Mouse (Mus musculus) kidney, embryonic 15.5 days (tissue): ENCODE data around the gene Iqcf5. TPM values are rescaled to one million over a fixed set of nuclear protein-coding genes. Genes with fewer than 3 reads are reported as not detected.
"Not testable (repeated sequence)": the region's sequence is repeated elsewhere in the genome, so short reads cannot be mapped to it uniquely, and the experiment has no call there.

Experiments used
- ATAC-seq: fragments of 200-750 bp; cut with Nextera tagmentation; replicated peaks from 2 replicates; pipeline ENCODE4 v1.8.0; 2017; ENCODE audit warnings: moderate TSS enrichment; ENCODE audit not compliant: low FRiP score
- H3K27ac ChIP-seq: fragments of 300-500 bp; sonication (generic); 2 replicates; pipeline ENCODE4 v1.5.1; 2015; ENCODE audit warnings: mild to moderate bottlenecking, inconsistent platforms
- H3K27me3 ChIP-seq: fragments of 300-500 bp; sonication (generic); 2 replicates; pipeline ENCODE4 v1.6.1; 2015; ENCODE audit warnings: inconsistent platforms
- H3K36me3 ChIP-seq: fragments of 300-500 bp; sonication (generic); 2 replicates; pipeline ENCODE4 v1.6.1; 2015; ENCODE audit warnings: inconsistent platforms
- H3K4me1 ChIP-seq: fragments of 300-500 bp; sonication (generic); 2 replicates; pipeline ENCODE4 v1.6.1; 2015; ENCODE audit warnings: inconsistent platforms
- H3K4me2 ChIP-seq: fragments of 300-500 bp; sonication (generic); 2 replicates; pipeline ENCODE4 v1.6.1; 2015; ENCODE audit warnings: moderate library complexity, mild to moderate bottlenecking, inconsistent platforms
- H3K4me3 ChIP-seq: fragments of 300-500 bp; sonication (generic); replicated peaks from 2 replicates; pipeline ENCODE4 v1.5.1; 2015; ENCODE audit warnings: mild to moderate bottlenecking, inconsistent platforms
- H3K9ac ChIP-seq: fragments of 300-500 bp; sonication (generic); 2 replicates; pipeline ENCODE4 v1.6.1; 2015; ENCODE audit warnings: mild to moderate bottlenecking, inconsistent platforms
- H3K9me3 ChIP-seq: fragments of 300-500 bp; sonication (generic); replicated peaks from 2 replicates; pipeline ENCODE4 v1.6.1; 2016; ENCODE audit warnings: inconsistent platforms
- WGBS: fragments of 180-500 bp; shearing (Covaris S2); methylation state at CpG from one replicate; pipeline ENCODE4 v1.1.7; 2015; ENCODE audit warnings: mixed read lengths; 5-methylcytosine and 5-hydroxymethylcytosine counted together
- polyA plus RNA-seq: library from polyadenylated mRNA; unstranded; fragments of >200 nt; fragmentation: Nextera tagmentation; extraction: Ambion mirVana; gene quantifications from 2 replicates; pipeline ENCODE4 v1.2.1, GENCODE M21; 2015

The Iqcf5 gene
- polyA plus RNA-seq, 1 experiment from 2014 or later = not detected

- Histone ChIP-seq H3K27ac (no peak overlapping the region), H3K27me3 (no peaks in the 10 kb centered on the region), H3K4me2 (no peak overlapping the region), H3K36me3 (peaks cover 62% of the 10 kb centered on the region), H3K4me3 (no peak overlapping the region), H3K9ac (no peak overlapping the region), H3K4me1 (peaks cover 2% of the 10 kb centered on the region), H3K9me3 (no peaks in the 10 kb centered on the region)
- WGBS = 98% methylated on average over 10 of the region's 10 CpGs
- ATAC-seq = no peak
Measured at GRCm38 (mm10) chr9:106483136-106483535, 31.2 kb upstream of the Iqcf5 start.

GRCm38 (mm10) chr9:106483606-106484005 lies 30.8 kb upstream of the Iqcf5 start:
- H3K9me3 ChIP-seq = no peaks in the 10 kb centered on the region
- H3K9ac ChIP-seq = no peak overlapping the region
- no peak for ATAC-seq
- no peaks in the 10 kb centered on the region for H3K27me3 ChIP-seq
- peaks cover 62% of the 10 kb centered on the region for H3K36me3 ChIP-seq
- 90% methylated on average over 17 of the region's 17 CpGs for WGBS
- no peaks in the 10 kb centered on the region for H3K4me1 ChIP-seq
- H3K4me3 ChIP-seq = no peak overlapping the region
- no peak overlapping the region for H3K27ac ChIP-seq
- no peak overlapping the region for H3K4me2 ChIP-seq

GRCm38 (mm10) chr9:106485076-106485475 lies 29.3 kb upstream of the Iqcf5 start:
- 87% methylated on average over 10 of the region's 10 CpGs for WGBS
- H3K36me3 ChIP-seq = peaks cover 62% of the 10 kb centered on the region

GRCm38 (mm10) chr9:106487602-106488001 lies 26.8 kb upstream of the Iqcf5 start:
- 85% methylated on average over 6 of the region's 6 CpGs for WGBS
- not testable (repeated sequence) for H3K27ac ChIP-seq, H3K4me1 ChIP-seq, H3K4me2 ChIP-seq, H3K4me3 ChIP-seq, ATAC-seq, H3K9ac ChIP-seq, H3K9me3 ChIP-seq, H3K27me3 ChIP-seq
- peaks cover 40% of the 10 kb centered on the region for H3K36me3 ChIP-seq

More at GRCm38 (mm10) chr9:106485076-106485475, 29.3 kb upstream of the Iqcf5 start:
- Histone ChIP-seq H3K4me3 (no peak overlapping the region), H3K4me1 (no peaks in the 10 kb centered on the region), H3K4me2 (no peak overlapping the region), H3K27ac (no peak overlapping the region), H3K9ac (no peak overlapping the region), H3K9me3 (no peaks in the 10 kb centered on the region), H3K27me3 (no peaks in the 10 kb centered on the region)
- no peak for ATAC-seq

- no peak for ATAC-seq
- Histone ChIP-seq H3K9ac (no peak within 1 kb of the TSS), H3K36me3 (no peaks in the 10 kb centered on the region), H3K4me2 (no peak within 1 kb of the TSS), H3K9me3 (no peaks in the 10 kb centered on the region), H3K4me3 (no peak within 1 kb of the TSS), H3K27ac (no peak within 1 kb of the TSS), H3K4me1 (no peaks in the 10 kb centered on the region), H3K27me3 (no peaks in the 10 kb centered on the region)
- WGBS = 93% methylated on average over 6 of the region's 6 CpGs
Measured at GRCm38 (mm10) chr9:106499667-106500066, 14.7 kb upstream of the Iqcf5 start, which contains the start of gene Iqcf1. TSS of gene Iqcf1 (plus strand) at chr9:106499967.

GRCm38 (mm10) chr9:106501846-106502245 lies 12.5 kb upstream of the Iqcf5 start:
- H3K9ac ChIP-seq = no peak overlapping the region
- 90% methylated on average over 22 of the region's 22 CpGs for WGBS

GRCm38 (mm10) chr9:106504246-106504645 lies 10.1 kb upstream of the Iqcf5 start:
- 72% methylated on average over 6 of the region's 6 CpGs for WGBS

More at GRCm38 (mm10) chr9:106501846-106502245, 12.5 kb upstream of the Iqcf5 start:
- ATAC-seq = no peak
- Histone ChIP-seq H3K9me3 (no peaks in the 10 kb centered on the region), H3K4me2 (no peak overlapping the region), H3K4me1 (no peaks in the 10 kb centered on the region), H3K4me3 (no peak overlapping the region), H3K27me3 (no peaks in the 10 kb centered on the region), H3K27ac (no peak overlapping the region), H3K36me3 (no peaks in the 10 kb centered on the region)

GRCm38 (mm10) chr9:106509356-106509755 lies 5.0 kb upstream of the Iqcf5 start:
- Histone ChIP-seq H3K27ac (no peak overlapping the region), H3K36me3 (no peaks in the 10 kb centered on the region)

More at GRCm38 (mm10) chr9:106504246-106504645, 10.1 kb upstream of the Iqcf5 start:
- H3K4me1 ChIP-seq = no peaks in the 10 kb centered on the region
- H3K27ac ChIP-seq = no peak overlapping the region
- no peaks in the 10 kb centered on the region for H3K36me3 ChIP-seq
- no peaks in the 10 kb centered on the region for H3K27me3 ChIP-seq
- no peak for ATAC-seq
- no peak overlapping the region for H3K4me2 ChIP-seq
- no peaks in the 10 kb centered on the region for H3K9me3 ChIP-seq
- H3K4me3 ChIP-seq = no peak overlapping the region
- no peak overlapping the region for H3K9ac ChIP-seq

GRCm38 (mm10) chr9:106512729-106513450 lies 1.5 kb upstream of the Iqcf5 start:
- H3K27ac ChIP-seq = no peak overlapping the region
- H3K4me3 ChIP-seq = no peak overlapping the region
- no peaks in the 10 kb centered on the region for H3K36me3 ChIP-seq
- H3K27me3 ChIP-seq = no peaks in the 10 kb centered on the region
- ATAC-seq = no peak
- no peak overlapping the region for H3K4me2 ChIP-seq
- no peaks in the 10 kb centered on the region for H3K9me3 ChIP-seq
- no peaks in the 10 kb centered on the region for H3K4me1 ChIP-seq
- no peak overlapping the region for H3K9ac ChIP-seq
- 55% methylated on average over 13 of the region's 13 CpGs for WGBS

More at GRCm38 (mm10) chr9:106509356-106509755, 5.0 kb upstream of the Iqcf5 start:
- Histone ChIP-seq H3K9me3 (no peaks in the 10 kb centered on the region), H3K4me3 (no peak overlapping the region), H3K9ac (no peak overlapping the region), H3K4me2 (no peak overlapping the region), H3K4me1 (no peaks in the 10 kb centered on the region), H3K27me3 (no peaks in the 10 kb centered on the region)
- WGBS = 88% methylated on average over 10 of the region's 10 CpGs
- no peak for ATAC-seq

- no peak overlapping the region for H3K9ac ChIP-seq
- WGBS = 70% methylated on average over 6 of the region's 6 CpGs
- no peak overlapping the region for H3K4me2 ChIP-seq
- H3K27me3 ChIP-seq = no peaks in the 10 kb centered on the region
- no peaks in the 10 kb centered on the region for H3K36me3 ChIP-seq
- no peak overlapping the region for H3K4me3 ChIP-seq
- H3K9me3 ChIP-seq = no peaks in the 10 kb centered on the region
- ATAC-seq = no peak
- H3K27ac ChIP-seq = no peak overlapping the region
- no peaks in the 10 kb centered on the region for H3K4me1 ChIP-seq
Measured at GRCm38 (mm10) chr9:106513566-106513965, 807 bp upstream of the Iqcf5 start.

- no peaks in the 10 kb centered on the region for H3K36me3 ChIP-seq
Measured at GRCm38 (mm10) chr9:106519433-106519832, 5.1 kb downstream of the Iqcf5 start.

GRCm38 (mm10) chr9:106519909-106520308 lies 5.5 kb downstream of the Iqcf5 start:
- no peak overlapping the region for H3K9ac ChIP-seq
- no peak for ATAC-seq
- H3K9me3 ChIP-seq = no peaks in the 10 kb centered on the region
- H3K4me1 ChIP-seq = no peaks in the 10 kb centered on the region
- WGBS = 76% methylated on average over 8 of the region's 8 CpGs
- H3K27me3 ChIP-seq = no peaks in the 10 kb centered on the region
- H3K27ac ChIP-seq = no peak overlapping the region
- no peaks in the 10 kb centered on the region for H3K36me3 ChIP-seq
- H3K4me3 ChIP-seq = no peak overlapping the region
- no peak overlapping the region for H3K4me2 ChIP-seq

More at GRCm38 (mm10) chr9:106519433-106519832, 5.1 kb downstream of the Iqcf5 start:
- ATAC-seq = no peak
- no peak overlapping the region for H3K9ac ChIP-seq
- no peak overlapping the region for H3K4me2 ChIP-seq
- H3K4me3 ChIP-seq = no peak overlapping the region
- no peaks in the 10 kb centered on the region for H3K9me3 ChIP-seq
- H3K4me1 ChIP-seq = no peaks in the 10 kb centered on the region
- 76% methylated on average over 2 of the region's 2 CpGs for WGBS
- H3K27ac ChIP-seq = no peak overlapping the region
- no peaks in the 10 kb centered on the region for H3K27me3 ChIP-seq
